Mouse (Mus musculus) liver, embryonic 12.5 days (tissue): ENCODE measurements at regions not wholly inside any gene's neighbourhood (a gene's known extent, or its start where the extent isn't known, plus 50 kb on each side); places are given as distances from the start of the nearest gene placed in this dataset.

Experiments
- ATAC-seq: fragments of 200-750 bp; cut with Nextera tagmentation; 2 replicates; pipeline ENCODE4 v1.8.0; 2017; ENCODE audit warnings: moderate number of reproducible peaks, mild to moderate bottlenecking, moderate library complexity
- H3K27ac ChIP-seq: fragments of 300-500 bp; sonication (generic); 2 replicates; pipeline ENCODE4 v1.5.1; 2016; ENCODE audit warnings: mild to moderate bottlenecking
- H3K27me3 ChIP-seq: fragments of 300-500 bp; sonication (generic); replicated peaks from 2 replicates; pipeline ENCODE4 v1.6.1; 2016; ENCODE audit warnings: mild to moderate bottlenecking, moderate library complexity
- H3K36me3 ChIP-seq: fragments of 300-500 bp; sonication (generic); 2 replicates; pipeline ENCODE4 v1.6.1; 2016; ENCODE audit warnings: mild to moderate bottlenecking, moderate library complexity
- H3K4me1 ChIP-seq: fragments of 300-500 bp; sonication (generic); 2 replicates; pipeline ENCODE4 v1.6.1; 2016
- H3K4me2 ChIP-seq: fragments of 300-500 bp; sonication (generic); 2 replicates; pipeline ENCODE4 v1.6.1; 2016; ENCODE audit warnings: mild to moderate bottlenecking, moderate library complexity
- H3K4me3 ChIP-seq: fragments of 300-500 bp; sonication (generic); 2 replicates; pipeline ENCODE4 v1.5.1; 2016; ENCODE audit warnings: mild to moderate bottlenecking, moderate library complexity
- H3K9ac ChIP-seq: fragments of 300-500 bp; sonication (generic); 2 replicates; pipeline ENCODE4 v1.6.1; 2016; ENCODE audit warnings: mild to moderate bottlenecking, moderate library complexity
- H3K9me3 ChIP-seq: fragments of 300-500 bp; sonication (generic); replicated peaks from 2 replicates; pipeline ENCODE4 v1.6.1; 2016; ENCODE audit warnings: mild to moderate bottlenecking, moderate library complexity
- WGBS: fragments of 180-500 bp; shearing (Covaris S2); methylation state at CpG from one replicate; pipeline ENCODE4 v1.1.7; 2016; ENCODE audit not compliant: insufficient replicate concordance; 5-methylcytosine and 5-hydroxymethylcytosine counted together

- no peak for ATAC-seq
- Histone ChIP-seq H3K4me2 (no peak overlapping the region), H3K4me1 (no peaks in the 10 kb centered on the region), H3K9me3 (no peaks in the 10 kb centered on the region), H3K36me3 (no peaks in the 10 kb centered on the region), H3K4me3 (no peak overlapping the region), H3K27me3 (no peaks in the 10 kb centered on the region), H3K27ac (no peak overlapping the region), H3K9ac (no peak overlapping the region)
- WGBS = 31% methylated on average over 9 of the region's 9 CpGs
These were observed 228.9 kb upstream of the Elac2 start for GRCm38 (mm10) chr11:64749976-64750375.

GRCm38 (mm10) chr11:64752299-64752698 is 226.5 kb upstream of the Elac2 start:
- 37% methylated on average over 3 of the region's 3 CpGs for WGBS
- Histone ChIP-seq H3K27me3 (no peaks in the 10 kb centered on the region), H3K9me3 (no peaks in the 10 kb centered on the region), H3K36me3 (no peaks in the 10 kb centered on the region), H3K4me1 (no peaks in the 10 kb centered on the region), H3K4me2 (no peak overlapping the region), H3K27ac (no peak overlapping the region), H3K4me3 (no peak overlapping the region), H3K9ac (no peak overlapping the region)
- ATAC-seq = no peak

DNA sequence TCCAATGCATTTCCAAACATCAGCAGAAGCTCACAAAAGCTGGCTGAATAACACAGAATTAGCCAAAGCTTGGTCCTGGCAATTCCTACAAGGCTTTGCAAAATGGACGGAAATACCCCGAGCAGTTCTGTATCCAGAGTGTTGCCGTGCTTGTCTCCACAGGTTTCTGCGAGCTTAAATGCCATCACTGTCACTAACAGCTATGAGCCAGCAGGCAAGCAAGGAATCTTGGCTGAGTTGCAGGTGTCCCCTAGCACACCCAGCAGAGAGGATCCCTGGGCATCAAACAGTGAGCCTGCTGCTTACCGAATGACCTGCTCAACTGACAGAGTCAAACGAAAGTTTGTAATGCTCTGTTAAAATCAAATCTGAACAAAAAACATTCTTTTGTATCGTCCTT is 226.0 kb upstream of the Elac2 start:
- no peak for ATAC-seq
- 73% methylated on average over 7 of the region's 7 CpGs for WGBS
- Histone ChIP-seq H3K4me1 (no peaks in the 10 kb centered on the region), H3K9ac (no peak overlapping the region), H3K4me3 (no peak overlapping the region), H3K36me3 (no peaks in the 10 kb centered on the region), H3K27ac (no peak overlapping the region), H3K9me3 (no peaks in the 10 kb centered on the region), H3K4me2 (no peak overlapping the region), H3K27me3 (no peaks in the 10 kb centered on the region)

DNA sequence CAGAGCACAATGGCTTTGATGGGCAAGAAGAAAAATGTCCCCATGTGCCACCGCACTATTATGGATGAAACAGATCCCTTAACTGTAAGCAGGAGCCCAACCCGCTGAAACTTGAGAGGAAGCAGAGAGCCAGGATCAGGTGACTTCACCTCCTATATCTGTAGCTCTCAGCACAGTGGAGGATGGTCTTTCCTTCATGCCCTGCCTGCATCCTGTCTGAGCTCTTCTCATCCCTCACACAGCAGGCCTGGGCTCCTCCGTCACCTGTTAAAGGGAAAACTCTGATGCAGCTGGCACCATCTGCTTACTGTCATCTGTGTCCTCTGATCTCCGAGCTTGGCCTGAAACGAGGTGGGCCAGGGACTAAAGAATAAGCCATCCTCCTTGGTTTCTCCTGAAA is 224.8 kb upstream of the Elac2 start:
- WGBS = 54% methylated on average over 5 of the region's 5 CpGs
- no peak for ATAC-seq

DNA sequence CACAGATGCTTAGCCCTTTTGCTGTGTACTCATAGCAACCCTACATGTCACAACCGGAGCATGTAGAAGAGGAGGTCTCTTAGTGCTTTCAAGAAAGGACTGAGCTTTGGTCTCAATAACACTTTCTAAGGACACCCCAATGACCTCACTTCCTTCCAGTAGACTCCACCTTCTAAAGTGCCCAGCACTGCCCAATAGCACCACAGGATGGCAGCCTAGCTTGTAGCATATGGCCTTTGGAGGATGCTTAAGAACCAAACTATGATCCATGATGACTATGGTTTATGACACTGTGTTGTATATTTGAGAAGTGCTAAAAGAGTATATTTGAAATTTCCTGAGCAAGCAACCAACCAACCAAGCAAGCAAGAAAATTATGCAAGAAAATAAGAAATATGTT is 223.3 kb upstream of the Elac2 start:
- H3K27ac ChIP-seq = no peak overlapping the region
- no peaks in the 10 kb centered on the region for H3K4me1 ChIP-seq
- H3K4me2 ChIP-seq = no peak overlapping the region
- no peak overlapping the region for H3K9ac ChIP-seq
- H3K27me3 ChIP-seq = no peaks in the 10 kb centered on the region
- H3K4me3 ChIP-seq = no peak overlapping the region
- WGBS = 70% methylated on average over 1 of the region's 1 CpGs
- H3K9me3 ChIP-seq = no peaks in the 10 kb centered on the region
- no peaks in the 10 kb centered on the region for H3K36me3 ChIP-seq
- no peak for ATAC-seq

More for the DNA sequence above, 224.8 kb upstream of the Elac2 start:
- Histone ChIP-seq H3K9me3 (no peaks in the 10 kb centered on the region), H3K9ac (no peak overlapping the region), H3K4me1 (no peaks in the 10 kb centered on the region), H3K4me3 (no peak overlapping the region), H3K4me2 (no peak overlapping the region), H3K27ac (no peak overlapping the region), H3K36me3 (no peaks in the 10 kb centered on the region), H3K27me3 (no peaks in the 10 kb centered on the region)

DNA sequence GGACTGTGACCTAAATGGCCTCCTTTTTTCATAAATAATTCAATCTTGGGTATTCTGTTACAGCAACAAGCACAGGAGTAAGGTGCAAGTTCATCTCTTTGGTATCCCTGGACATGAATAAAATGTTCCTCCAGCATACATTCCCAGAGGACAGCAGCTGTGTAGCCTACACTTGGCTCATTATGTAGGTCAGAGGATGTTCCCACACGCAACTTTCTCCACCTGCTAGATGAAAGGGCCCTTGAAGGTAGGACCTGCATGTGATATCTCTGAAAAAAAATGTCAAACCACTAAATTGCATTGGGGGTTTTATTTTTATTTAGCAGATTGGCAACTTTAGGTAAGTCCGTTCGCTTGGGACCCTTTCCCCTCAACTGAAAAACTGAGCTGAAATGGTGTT is 218.2 kb upstream of the Elac2 start:
- WGBS = 74% methylated on average over 3 of the region's 3 CpGs
- no peak for ATAC-seq

GRCm38 (mm10) chr11:64762755-64763154 is 216.1 kb upstream of the Elac2 start:
- ATAC-seq = no peak
- Histone ChIP-seq H3K4me2 (no peak overlapping the region), H3K27ac (no peak overlapping the region), H3K27me3 (no peaks in the 10 kb centered on the region), H3K9me3 (no peaks in the 10 kb centered on the region), H3K9ac (no peak overlapping the region), H3K36me3 (no peaks in the 10 kb centered on the region), H3K4me3 (no peak overlapping the region), H3K4me1 (no peaks in the 10 kb centered on the region)
- 69% methylated on average over 3 of the region's 3 CpGs for WGBS

More for the DNA sequence above, 218.2 kb upstream of the Elac2 start:
- no peaks in the 10 kb centered on the region for H3K4me1 ChIP-seq
- H3K4me3 ChIP-seq = no peak overlapping the region
- H3K9me3 ChIP-seq = no peaks in the 10 kb centered on the region
- no peak overlapping the region for H3K9ac ChIP-seq
- H3K27ac ChIP-seq = no peak overlapping the region
- H3K36me3 ChIP-seq = no peaks in the 10 kb centered on the region
- no peak overlapping the region for H3K4me2 ChIP-seq
- no peaks in the 10 kb centered on the region for H3K27me3 ChIP-seq

GRCm38 (mm10) chr11:64764056-64764455 is 214.8 kb upstream of the Elac2 start:
- no peaks in the 10 kb centered on the region for H3K4me1 ChIP-seq
- H3K9me3 ChIP-seq = no peaks in the 10 kb centered on the region
- no peak overlapping the region for H3K9ac ChIP-seq
- WGBS = 64% methylated on average over 6 of the region's 6 CpGs
- ATAC-seq = no peak
- no peak overlapping the region for H3K4me3 ChIP-seq
- no peaks in the 10 kb centered on the region for H3K36me3 ChIP-seq
- H3K27ac ChIP-seq = no peak overlapping the region
- H3K27me3 ChIP-seq = no peaks in the 10 kb centered on the region
- H3K4me2 ChIP-seq = no peak overlapping the region

GRCm38 (mm10) chr11:64776691-64777090 is 202.1 kb upstream of the Elac2 start:
- no peaks in the 10 kb centered on the region for H3K36me3 ChIP-seq
- H3K4me1 ChIP-seq = no peaks in the 10 kb centered on the region
- no peak overlapping the region for H3K27ac ChIP-seq
- WGBS = 68% methylated on average over 5 of the region's 5 CpGs
- H3K4me3 ChIP-seq = no peak overlapping the region
- no peaks in the 10 kb centered on the region for H3K27me3 ChIP-seq
- H3K9ac ChIP-seq = no peak overlapping the region
- no peak for ATAC-seq
- H3K9me3 ChIP-seq = no peaks in the 10 kb centered on the region
- H3K4me2 ChIP-seq = no peak overlapping the region

- no peak for ATAC-seq
- no peak overlapping the region for H3K4me3 ChIP-seq
- no peaks in the 10 kb centered on the region for H3K36me3 ChIP-seq
- H3K27ac ChIP-seq = peak overlapping the region; percentile 89
- H3K4me2 ChIP-seq = peak overlapping the region; percentile 59
- no peaks in the 10 kb centered on the region for H3K9me3 ChIP-seq
- H3K4me1 ChIP-seq = peaks cover 31% of the 10 kb centered on the region
- H3K9ac ChIP-seq = peak overlapping the region; percentile 27; the same call in 1 of the 2 replicates
- H3K27me3 ChIP-seq = no peaks in the 10 kb centered on the region
- WGBS = 53% methylated on average over 21 of the region's 21 CpGs
These were observed 178.4 kb upstream of the Elac2 start for GRCm38 (mm10) chr11:64800246-64801121.

DNA sequence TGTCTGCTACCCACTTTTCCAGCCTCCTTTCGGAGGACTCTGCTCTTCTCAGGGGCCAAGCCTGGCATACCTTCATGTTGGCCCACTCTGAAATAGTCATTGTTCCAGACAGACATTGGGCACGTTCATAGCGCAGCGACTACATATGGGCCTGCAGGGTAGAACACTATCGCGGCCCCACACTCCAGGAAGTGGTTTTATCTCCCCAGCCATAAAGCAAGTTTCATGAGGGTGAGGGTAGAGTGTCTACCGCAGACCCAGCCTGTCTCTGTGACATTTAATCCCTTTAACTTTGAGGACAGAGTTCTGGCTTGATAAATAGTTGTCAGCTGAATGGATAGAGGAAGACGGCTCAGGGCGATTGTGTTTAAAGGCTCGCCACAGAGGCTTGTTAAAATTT is 177.5 kb upstream of the Elac2 start:
- 7% methylated on average over 10 of the region's 10 CpGs for WGBS
- H3K4me3 ChIP-seq = no peak overlapping the region
- peak overlapping the region; percentile 59 for H3K4me2 ChIP-seq
- peak; percentile 100 for ATAC-seq
- no peaks in the 10 kb centered on the region for H3K27me3 ChIP-seq
- H3K4me1 ChIP-seq = peaks cover 31% of the 10 kb centered on the region
- H3K9ac ChIP-seq = peak overlapping the region; percentile 27; the same call in 1 of the 2 replicates
- peak overlapping the region; percentile 89 for H3K27ac ChIP-seq
- H3K36me3 ChIP-seq = no peaks in the 10 kb centered on the region
- H3K9me3 ChIP-seq = no peaks in the 10 kb centered on the region

DNA sequence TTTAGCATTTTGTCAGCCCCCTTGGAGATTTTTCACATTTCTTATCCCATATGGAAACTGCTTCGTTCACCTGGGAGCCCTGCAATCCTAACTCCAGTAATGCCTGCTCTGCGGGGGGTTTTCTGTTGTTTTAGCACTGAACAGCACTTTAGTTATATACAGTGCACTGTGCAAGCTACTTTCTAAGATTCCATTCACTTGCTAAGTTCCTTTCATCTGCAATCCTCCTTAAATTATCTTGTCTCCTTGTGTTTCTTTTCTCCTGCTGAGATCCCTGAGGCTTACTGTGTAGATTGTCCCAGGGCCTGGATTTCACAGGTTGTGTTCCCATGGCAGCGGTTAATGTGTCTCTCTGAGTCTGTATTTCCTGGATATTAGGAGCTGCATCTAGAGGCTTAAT is 173.3 kb upstream of the Elac2 start:
- Histone ChIP-seq H3K4me1 (peaks cover 22% of the 10 kb centered on the region), H3K4me2 (no peak overlapping the region), H3K27me3 (no peaks in the 10 kb centered on the region), H3K9me3 (no peaks in the 10 kb centered on the region), H3K9ac (no peak overlapping the region), H3K27ac (no peak overlapping the region), H3K36me3 (no peaks in the 10 kb centered on the region), H3K4me3 (no peak overlapping the region)
- 82% methylated on average over 3 of the region's 3 CpGs for WGBS
- ATAC-seq = no peak

DNA sequence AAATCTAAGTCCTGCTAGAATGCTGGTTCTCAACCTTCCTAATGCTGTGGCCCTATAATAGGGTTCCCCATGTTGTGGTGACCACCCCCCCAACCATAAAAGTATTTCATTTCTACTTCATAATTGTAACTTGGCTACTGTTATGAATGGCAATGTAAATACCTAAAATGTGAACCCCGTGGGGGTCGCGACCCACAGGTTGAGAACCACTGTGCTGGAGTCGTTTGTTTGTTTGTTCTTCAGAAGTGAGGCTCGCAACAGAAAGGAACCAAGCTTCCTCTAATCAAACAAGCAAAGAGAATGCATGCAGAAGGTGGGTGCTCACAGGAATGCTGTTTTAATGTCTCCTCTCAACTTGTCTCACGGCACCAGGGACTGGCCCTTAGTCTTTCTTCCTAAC is 166.4 kb upstream of the Elac2 start:
- Histone ChIP-seq H3K4me1 (no peaks in the 10 kb centered on the region), H3K27ac (no peak overlapping the region), H3K27me3 (no peaks in the 10 kb centered on the region), H3K9ac (no peak overlapping the region), H3K9me3 (no peaks in the 10 kb centered on the region), H3K4me3 (no peak overlapping the region), H3K36me3 (no peaks in the 10 kb centered on the region), H3K4me2 (no peak overlapping the region)
- ATAC-seq = no peak
- WGBS = 72% methylated on average over 6 of the region's 6 CpGs
